Mouse (Mus musculus) liver, embryonic 14.5 days (tissue): ENCODE data around the gene Gng3. TPM values are rescaled to one million over a fixed set of nuclear protein-coding genes. Genes with fewer than 3 reads are reported as not detected.
"Not testable (repeated sequence)": the region's sequence is repeated elsewhere in the genome, so short reads cannot be mapped to it uniquely, and the experiment has no call there.

Experiments
- ATAC-seq: fragments of 200-750 bp; cut with Nextera tagmentation; 2 replicates; pipeline ENCODE4 v1.8.0; 2017; ENCODE audit warnings: moderate number of reproducible peaks, mild to moderate bottlenecking, moderate library complexity; ENCODE audit not compliant: insufficient read depth
- DNase-seq, 3 experiments: peaks; one replicate each; pipeline ENCODE4 v3.0.0-alpha.2; 2012 to 2013; ENCODE audit warnings: low read depth in 3 of 3, low spot score in 3 of 3
- H3K27ac ChIP-seq: fragments of 300-500 bp; sonication (generic); 2 replicates; pipeline ENCODE4 v1.5.1; 2014; ENCODE audit warnings: moderate library complexity, mild to moderate bottlenecking, control low read depth, inconsistent platforms
- H3K27me3 ChIP-seq: fragments of 300-500 bp; sonication (generic); 2 replicates; pipeline ENCODE4 v1.6.1; 2014; ENCODE audit warnings: mild to moderate bottlenecking, low read length, moderate library complexity; ENCODE audit not compliant: control insufficient read depth, insufficient read depth
- H3K36me3 ChIP-seq: fragments of 300-500 bp; sonication (generic); replicated peaks from 2 replicates; pipeline ENCODE4 v1.6.1; 2014; ENCODE audit warnings: low read depth; ENCODE audit not compliant: control insufficient read depth, insufficient read depth
- H3K4me1 ChIP-seq, 2 experiments: fragments of 200-500 bp in 1 of 2; fragments of 300-500 bp in 1 of 2; sonication (generic) in 1 of 2; replicated peaks; 2 replicates each; pipeline ENCODE4 v1.6.1; 2012 to 2014; ENCODE audit warnings: antibody characterized with exemption in 1 of 2, inconsistent platforms in 1 of 2, low read length in 1 of 2; ENCODE audit not compliant: control insufficient read depth in 2 of 2, insufficient read depth in 2 of 2
- H3K4me2 ChIP-seq: fragments of 300-500 bp; sonication (generic); 2 replicates; pipeline ENCODE4 v1.6.1; 2014; ENCODE audit warnings: low read depth, mild to moderate bottlenecking, control low read depth, moderate library complexity
- H3K4me3 ChIP-seq, 2 experiments: fragments of 200-500 bp in 1 of 2; fragments of 300-500 bp in 1 of 2; sonication (generic) in 1 of 2; 2 replicates each; pipeline ENCODE4 v1.5.1; 2012 to 2014; ENCODE audit warnings: low read depth in 2 of 2, low read length in 2 of 2, mild to moderate bottlenecking in 2 of 2, control low read depth in 1 of 2, inconsistent platforms in 1 of 2, moderate library complexity in 1 of 2; ENCODE audit not compliant: insufficient read depth in 1 of 2
- H3K9ac ChIP-seq: fragments of 300-500 bp; sonication (generic); replicated peaks from 2 replicates; pipeline ENCODE4 v1.6.1; 2014; ENCODE audit warnings: mild to moderate bottlenecking, control low read depth, moderate library complexity
- H3K9me3 ChIP-seq: fragments of 300-500 bp; sonication (generic); 2 replicates; pipeline ENCODE4 v1.6.1; 2016; ENCODE audit warnings: low read length, mixed read lengths; ENCODE audit not compliant: control insufficient read depth
- CTCF ChIP-seq: IDR thresholded peaks from 2 replicates; pipeline ENCODE4 v1.5.1; 2016; ENCODE audit warnings: antibody characterized with exemption, low read depth, control low read depth
- EP300 ChIP-seq: IDR thresholded peaks from 2 replicates; pipeline ENCODE4 v1.6.1; 2016; ENCODE audit warnings: antibody characterized with exemption, low read depth
- WGBS: fragments of 180-500 bp; shearing (Covaris S2); extraction: QIAGEN DNeasy Blood & Tissue Kit; methylation state at CpG from one replicate; pipeline ENCODE4 v1.1.7; 2014; ENCODE audit not compliant: insufficient replicate concordance; 5-methylcytosine and 5-hydroxymethylcytosine counted together
- polyA plus RNA-seq, 2 experiments: library from polyadenylated mRNA; depleted of rRNA in 1 of 2; stranded (reverse) in 1 of 2; unstranded in 1 of 2; fragments of >200 nt; fragmentation: Nextera tagmentation in 1 of 2; extraction: Ambion mirVana in 1 of 2; gene quantifications; 2 replicates each; pipeline versions ENCODE4 v1.2.1 to v1.2.3; 2012 to 2014

Gene Gng3
- polyA plus RNA-seq, 2 experiments: 0.04 to 0.14 TPM

DNA sequence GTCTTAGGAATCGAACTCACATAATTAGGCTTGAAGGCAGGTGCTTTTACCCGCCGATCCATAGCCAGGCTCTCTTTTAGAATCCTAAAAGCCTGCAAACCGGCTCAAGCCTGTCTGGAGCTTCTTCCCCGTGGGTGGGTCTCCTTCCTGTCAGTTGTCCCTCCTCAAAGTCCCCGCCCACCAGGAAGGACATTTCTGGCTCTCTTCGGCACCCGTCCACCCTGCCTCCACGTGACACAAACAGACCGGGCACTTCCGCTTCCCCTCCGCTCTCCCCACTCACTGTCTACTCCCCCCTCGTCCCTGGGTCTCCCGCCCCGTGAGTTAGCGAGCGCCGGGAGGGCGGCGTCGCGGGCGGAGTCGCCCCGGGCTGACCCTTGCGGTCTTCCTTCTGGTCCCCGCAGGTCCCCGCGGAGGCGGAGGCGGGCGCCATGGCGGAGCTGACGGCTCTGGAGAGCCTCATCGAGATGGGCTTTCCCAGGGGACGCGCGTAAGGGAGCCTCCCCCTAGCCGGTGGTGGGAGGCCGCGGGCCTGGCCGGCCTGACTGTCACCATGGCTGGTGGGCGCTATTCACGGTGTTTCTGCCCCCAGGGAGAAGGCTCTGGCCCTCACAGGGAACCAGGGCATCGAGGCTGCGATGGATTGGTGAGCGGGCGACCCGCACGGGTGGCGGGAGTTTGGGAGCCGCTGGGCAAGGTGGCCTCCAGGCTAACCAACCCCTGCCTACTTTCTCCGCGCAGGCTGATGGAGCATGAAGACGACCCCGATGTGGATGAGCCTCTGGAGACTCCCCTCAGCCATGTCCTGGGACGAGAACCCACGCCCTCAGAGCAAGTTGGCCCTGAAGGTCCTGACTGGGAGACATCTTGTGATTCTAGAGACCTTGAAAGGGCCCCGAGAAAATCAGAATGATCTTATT, 32.5 kb upstream of the Gng3 start, which contains the start of gene Ubxn1:
Gene Ubxn1, plus strand, starts transcription at position 230 of the 920 bp plus-strand sequence.
- ATAC-seq: peak; percentile 97
- Histone ChIP-seq H3K4me1 (peaks cover 9 to 10% of the 10 kb centered on the region in 2 experiments), H3K36me3 (peaks cover 25% of the 10 kb centered on the region), H3K9me3 (no peaks in the 10 kb centered on the region), H3K4me3 (peak within 1 kb of the TSS; percentile 81 to 97), H3K27me3 (no peaks in the 10 kb centered on the region), H3K4me2 (peak within 1 kb of the TSS; percentile 70), H3K27ac (peak within 1 kb of the TSS; percentile 81), H3K9ac (peak within 1 kb of the TSS; percentile 98)
- under 1% methylated on average over 58 of the region's 59 CpGs for WGBS
- DNase-seq: peak; percentile 94 to 96 (median 95)
- TF ChIP-seq CTCF (no peak), EP300 (peak; percentile 42)

DNA sequence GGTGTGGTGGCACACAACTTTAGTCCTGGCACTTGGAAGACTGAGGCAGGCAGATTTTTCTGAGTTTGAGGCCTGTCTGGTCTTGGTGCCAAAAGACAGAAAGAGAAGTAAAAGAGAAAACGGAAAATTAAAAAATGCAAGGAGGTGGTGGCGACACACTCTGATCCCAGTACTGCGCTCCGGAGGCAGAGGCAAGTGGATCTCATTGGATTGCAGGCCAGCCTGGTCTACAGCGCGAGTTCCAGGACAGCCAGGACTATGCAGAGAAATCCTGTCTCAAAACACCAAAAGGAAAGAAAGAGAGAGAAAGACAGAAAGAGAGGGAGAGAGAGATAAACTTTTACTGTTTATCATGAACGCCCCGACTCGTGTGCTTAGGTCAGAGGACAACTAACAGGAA, 31.8 kb upstream of the Gng3 start:
- Histone ChIP-seq H3K4me3 (peak overlapping the region; percentile 81 to 97), H3K36me3 (peaks cover 23% of the 10 kb centered on the region), H3K27ac (peak overlapping the region; percentile 75), H3K4me2 (peak overlapping the region; percentile 70), H3K4me1 (peaks cover 9 to 10% of the 10 kb centered on the region in 2 experiments), H3K27me3 (no peaks in the 10 kb centered on the region), H3K9ac (peak overlapping the region; percentile 98), H3K9me3 (no peaks in the 10 kb centered on the region)
- no peak for TF ChIP-seq EP300
- no peak for TF ChIP-seq CTCF
- WGBS: 24% methylated on average over 9 of the region's 9 CpGs
- peak; percentile 19 for ATAC-seq
- DNase-seq: no peak

DNA sequence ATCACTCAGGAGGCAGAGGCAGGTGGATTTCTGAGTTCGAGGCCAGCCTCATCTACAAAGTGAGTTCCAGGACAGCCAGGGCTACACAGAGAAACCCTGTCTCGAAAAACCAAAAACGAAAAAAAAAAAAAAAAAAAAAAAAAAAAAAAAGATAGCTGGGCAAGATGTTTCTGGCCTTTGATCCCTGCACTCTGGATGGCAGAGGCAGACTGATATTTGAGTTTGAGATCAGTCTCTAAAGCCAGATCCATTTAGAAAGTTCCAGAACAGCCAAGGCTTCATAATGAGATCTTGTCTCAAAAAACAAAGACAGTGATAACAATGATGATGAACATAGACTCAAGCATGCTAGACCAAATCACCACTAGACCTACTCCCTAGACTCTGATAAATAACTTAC, 31.4 kb upstream of the Gng3 start:
- Histone ChIP-seq H3K9ac (peak overlapping the region; percentile 98), H3K36me3 (peaks cover 20% of the 10 kb centered on the region), H3K27ac (peak overlapping the region; percentile 75), H3K4me1 (peaks cover 9 to 10% of the 10 kb centered on the region in 2 experiments), H3K4me3 (peak overlapping the region in 1 of 2 experiments; percentile 97; a peak in 2 of 4 replicates), H3K4me2 (peak overlapping the region; percentile 70)
- not testable (repeated sequence) for H3K9me3 ChIP-seq, H3K27me3 ChIP-seq, ATAC-seq, DNase-seq
- 48% methylated on average over 3 of the region's 3 CpGs for WGBS

DNA sequence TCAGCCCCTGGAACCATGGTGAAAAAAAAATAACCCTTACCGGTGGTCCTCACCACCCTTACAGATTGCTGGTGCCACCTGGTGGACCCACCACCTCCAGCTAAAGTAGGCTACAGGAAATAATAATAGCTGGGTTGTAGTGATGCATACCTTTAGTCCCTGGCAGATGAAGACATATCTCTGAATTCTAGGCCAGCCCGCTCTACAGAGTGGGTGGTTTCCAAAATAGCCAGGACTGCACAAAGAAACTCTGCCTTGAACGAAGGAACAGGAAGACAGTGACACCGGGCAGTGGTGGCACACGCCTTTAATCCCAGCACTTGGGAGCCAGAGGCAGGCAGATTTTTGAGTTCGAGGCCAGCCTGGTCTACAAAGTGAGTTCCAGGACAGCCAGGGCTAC, 25.3 kb upstream of the Gng3 start:
- Histone ChIP-seq H3K27ac (no peak overlapping the region), H3K9ac (no peak overlapping the region), H3K36me3 (no peaks in the 10 kb centered on the region), H3K27me3 (no peaks in the 10 kb centered on the region), H3K4me1 (no peaks in the 10 kb centered on the region), H3K9me3 (no peaks in the 10 kb centered on the region), H3K4me2 (no peak overlapping the region), H3K4me3 (no peak overlapping the region)
- TF ChIP-seq CTCF (no peak), EP300 (no peak)
- no peak for ATAC-seq
- WGBS: 76% methylated on average over 6 of the region's 6 CpGs
- no peak for DNase-seq

DNA sequence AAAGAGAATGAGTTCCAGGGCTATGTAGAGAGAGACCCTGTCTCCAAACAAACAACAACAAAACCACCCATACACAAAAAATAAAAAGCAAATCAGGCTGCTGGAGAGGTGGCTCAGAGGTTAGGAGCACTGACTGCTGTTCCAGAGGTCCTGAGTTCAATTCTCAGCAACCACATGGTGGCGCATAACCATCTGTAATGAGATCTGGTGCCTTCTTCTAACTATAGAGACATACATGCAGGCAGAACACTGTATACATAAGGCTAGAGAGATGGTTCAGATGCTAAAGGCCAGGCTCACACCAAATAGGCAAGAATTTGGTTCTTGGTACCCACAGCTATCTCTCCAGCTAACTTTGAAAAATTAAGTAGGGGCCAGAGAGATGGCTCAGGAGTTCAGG, 20.0 kb upstream of the Gng3 start:
- Histone ChIP-seq H3K36me3 (no peaks in the 10 kb centered on the region), H3K4me3 (no peak overlapping the region), H3K27ac (no peak overlapping the region), H3K4me2 (no peak overlapping the region), H3K9ac (no peak overlapping the region), H3K4me1 (no peaks in the 10 kb centered on the region), H3K9me3 (no peaks in the 10 kb centered on the region), H3K27me3 (no peaks in the 10 kb centered on the region)
- DNase-seq (no peak), ATAC-seq (no peak)
- peak; percentile 70 for TF ChIP-seq CTCF
- TF ChIP-seq EP300: no peak
- 28% methylated on average over 1 of the region's 1 CpGs for WGBS
